Mouse (Mus musculus): ENCODE measurements around the gene Gm5475. TPM values are rescaled to one million over a fixed set of nuclear protein-coding genes. Genes with fewer than 3 reads are reported as not detected.

Gene Gm5475
- polyA plus RNA-seq, 1 experiment from 2014 or later: 0.04 TPM

- WGBS: 93% methylated on average over 5 of the region's 5 CpGs
- Histone ChIP-seq H3K36me3 (no peaks in the 10 kb centered on the region), H3K27ac (replicated peaks) (no peak overlapping the region), H3K27me3 (ENCODE audit: low read depth, poor library complexity, severe bottlenecking) (peaks cover 27% of the 10 kb centered on the region), H3K4me1 (peaks cover 10% of the 10 kb centered on the region), H3K4me3 (no peak overlapping the region), H3K9me3 (replicated peaks) (no peaks in the 10 kb centered on the region)
- no peak for DNase-seq (ENCODE audit: low spot score)
Measured at GRCm38 (mm10) chr15:100462086-100462485, 40.1 kb downstream of the Gm5475 start.

GRCm38 (mm10) chr15:100463712-100464111 is 41.8 kb downstream of the Gm5475 start:
- 28% methylated on average over 6 of the region's 6 CpGs for WGBS
- Histone ChIP-seq H3K4me3 (no peak overlapping the region), H3K27me3 (ENCODE audit: low read depth, poor library complexity, severe bottlenecking) (peaks cover 17% of the 10 kb centered on the region), H3K9me3 (replicated peaks) (no peaks in the 10 kb centered on the region), H3K4me1 (peaks cover 19% of the 10 kb centered on the region), H3K27ac (replicated peaks) (no peak overlapping the region), H3K36me3 (no peaks in the 10 kb centered on the region)
- peak; percentile 57 for DNase-seq (ENCODE audit: low spot score)

- H3K27ac ChIP-seq (replicated peaks): no peak overlapping the region
- no peak for DNase-seq (ENCODE audit: low spot score)
- no peaks in the 10 kb centered on the region for H3K9me3 ChIP-seq (replicated peaks)
- H3K4me1 ChIP-seq: peaks cover 36% of the 10 kb centered on the region
- H3K27me3 ChIP-seq (ENCODE audit: low read depth, poor library complexity, severe bottlenecking): peaks cover 6% of the 10 kb centered on the region; the same call in 1 of the 2 replicates
- no peak overlapping the region for H3K4me3 ChIP-seq
- no peaks in the 10 kb centered on the region for H3K36me3 ChIP-seq
- 82% methylated on average over 2 of the region's 2 CpGs for WGBS
Measured at GRCm38 (mm10) chr15:100465432-100465831, 43.5 kb downstream of the Gm5475 start.

- Histone ChIP-seq H3K36me3 (peaks cover 22% of the 10 kb centered on the region), H3K9me3 (replicated peaks) (no peaks in the 10 kb centered on the region), H3K27me3 (ENCODE audit: low read depth, poor library complexity, severe bottlenecking) (peaks cover 3% of the 10 kb centered on the region; the same call in 1 of the 2 replicates), H3K27ac (replicated peaks) (peak overlapping the region; percentile 93; the same call in 1 of the 2 replicates), H3K4me3 (peak overlapping the region; percentile 91), H3K4me1 (peaks cover 31% of the 10 kb centered on the region)
- 42% methylated on average over 8 of the region's 8 CpGs for WGBS
- DNase-seq (ENCODE audit: low spot score): no peak
Measured at GRCm38 (mm10) chr15:100467738-100468137, 45.8 kb downstream of the Gm5475 start.

GRCm38 (mm10) chr15:100468295-100469188 is 46.6 kb downstream of the Gm5475 start, which contains the start of gene Letmd1:
Gene Letmd1 (plus strand): TSS chr15:100469023.
- no peaks in the 10 kb centered on the region for H3K9me3 ChIP-seq (replicated peaks)
- peak within 1 kb of the TSS; percentile 91 for H3K4me3 ChIP-seq
- 3% methylated on average over 84 of the region's 84 CpGs for WGBS
- peak; percentile 88 for DNase-seq (ENCODE audit: low spot score)
- peaks cover 31% of the 10 kb centered on the region for H3K4me1 ChIP-seq
- no peaks in the 10 kb centered on the region for H3K27me3 ChIP-seq (ENCODE audit: low read depth, poor library complexity, severe bottlenecking)
- H3K36me3 ChIP-seq: peaks cover 30% of the 10 kb centered on the region
- H3K27ac ChIP-seq (replicated peaks): peak within 1 kb of the TSS; percentile 93

GRCm38 (mm10) chr15:100469189-100469545 is 47.2 kb downstream of the Gm5475 start:
- Histone ChIP-seq H3K4me1 (peaks cover 31% of the 10 kb centered on the region), H3K9me3 (replicated peaks) (no peaks in the 10 kb centered on the region), H3K27ac (replicated peaks) (peak overlapping the region; percentile 93), H3K27me3 (ENCODE audit: low read depth, poor library complexity, severe bottlenecking) (no peaks in the 10 kb centered on the region), H3K36me3 (peaks cover 36% of the 10 kb centered on the region), H3K4me3 (peak overlapping the region; percentile 91)
- WGBS: under 1% methylated on average over 19 of the region's 19 CpGs
- DNase-seq (ENCODE audit: low spot score): no peak

GRCm38 (mm10) chr15:100470037-100470436 is 48.1 kb downstream of the Gm5475 start:
- no peaks in the 10 kb centered on the region for H3K27me3 ChIP-seq (ENCODE audit: low read depth, poor library complexity, severe bottlenecking)
- no peak overlapping the region for H3K27ac ChIP-seq (replicated peaks)
- DNase-seq (ENCODE audit: low spot score): no peak
- H3K36me3 ChIP-seq: peaks cover 44% of the 10 kb centered on the region
- peak overlapping the region; percentile 91 for H3K4me3 ChIP-seq
- peaks cover 31% of the 10 kb centered on the region for H3K4me1 ChIP-seq
- no peaks in the 10 kb centered on the region for H3K9me3 ChIP-seq (replicated peaks)
- 70% methylated on average over 10 of the region's 10 CpGs for WGBS

GRCm38 (mm10) chr15:100473926-100474503 is 52.1 kb downstream of the Gm5475 start:
- H3K4me1 ChIP-seq: peaks cover 15% of the 10 kb centered on the region
- peaks cover 83% of the 10 kb centered on the region for H3K36me3 ChIP-seq
- H3K4me3 ChIP-seq: no peak overlapping the region
- no peaks in the 10 kb centered on the region for H3K9me3 ChIP-seq (replicated peaks)
- DNase-seq (ENCODE audit: low spot score): no peak
- WGBS: 88% methylated on average over 7 of the region's 7 CpGs
- H3K27ac ChIP-seq (replicated peaks): no peak overlapping the region
- H3K27me3 ChIP-seq (ENCODE audit: low read depth, poor library complexity, severe bottlenecking): no peaks in the 10 kb centered on the region

Other genes with a start within 250 kb of the Gm5475 start
- 33.6 and 33.7 TPM in 2 replicates for gene Atf1, start 194.3 kb upstream of the Gm5475 start, polyA plus RNA-seq (2016; fragmentation: Nextera tagmentation; extraction: Ambion mirVana)
- not detected in 2 replicates for gene Tmprss12, start 141.3 kb upstream of the Gm5475 start, polyA plus RNA-seq (2016; fragmentation: Nextera tagmentation; extraction: Ambion mirVana)
- 4.9 and 5.8 TPM in 2 replicates for gene Mettl7a1, start 118.0 kb upstream of the Gm5475 start, polyA plus RNA-seq (2016; fragmentation: Nextera tagmentation; extraction: Ambion mirVana)
- not detected in 2 replicates for gene Mettl7a3, start 87.2 kb upstream of the Gm5475 start, polyA plus RNA-seq (2016; fragmentation: Nextera tagmentation; extraction: Ambion mirVana)
- not detected in 2 replicates for gene Methig1, start 69.0 kb upstream of the Gm5475 start, polyA plus RNA-seq (2016; fragmentation: Nextera tagmentation; extraction: Ambion mirVana)
- not detected in 2 replicates for gene Mettl7a2, start 68.9 kb upstream of the Gm5475 start, polyA plus RNA-seq (2016; fragmentation: Nextera tagmentation; extraction: Ambion mirVana)
- gene Higd1c, start 57.6 kb upstream of the Gm5475 start, polyA plus RNA-seq (2016; fragmentation: Nextera tagmentation; extraction: Ambion mirVana): not detected in 2 replicates
- 26.3 and 26.7 TPM in 2 replicates for gene Slc11a2, start 2.9 kb downstream of the Gm5475 start, polyA plus RNA-seq (2016; fragmentation: Nextera tagmentation; extraction: Ambion mirVana)
- 44.1 and 47.3 TPM in 2 replicates for gene Letmd1, start 46.9 kb downstream of the Gm5475 start, polyA plus RNA-seq (2016; fragmentation: Nextera tagmentation; extraction: Ambion mirVana)
- 16.7 and 22.0 TPM in 2 replicates for gene Csrnp2, start 73.3 kb downstream of the Gm5475 start, polyA plus RNA-seq (2016; fragmentation: Nextera tagmentation; extraction: Ambion mirVana)
- 34.5 and 39.5 TPM in 2 replicates for gene Tfcp2, start 129.9 kb downstream of the Gm5475 start, polyA plus RNA-seq (2016; fragmentation: Nextera tagmentation; extraction: Ambion mirVana)
- 4.7 and 10.0 TPM in 2 replicates for gene Pou6f1, start 177.8 kb downstream of the Gm5475 start, polyA plus RNA-seq (2016; fragmentation: Nextera tagmentation; extraction: Ambion mirVana)
- gene Dazap2, start 193.2 kb downstream of the Gm5475 start, polyA plus RNA-seq (2016; fragmentation: Nextera tagmentation; extraction: Ambion mirVana): 231 and 250 TPM in 2 replicates
- gene Smagp, start 214.8 kb downstream of the Gm5475 start, polyA plus RNA-seq (2016; fragmentation: Nextera tagmentation; extraction: Ambion mirVana): 3.9 and 4.7 TPM in 2 replicates
- gene Bin2, start 247.4 kb downstream of the Gm5475 start, polyA plus RNA-seq (2016; fragmentation: Nextera tagmentation; extraction: Ambion mirVana): 3.2 and 5.0 TPM in 2 replicates

Data from midbrain, embryonic 10.5 days (tissue).